Mouse (Mus musculus): ENCODE measurements at regions not wholly inside any gene's neighbourhood (a gene's known extent, or its start where the extent isn't known, plus 50 kb on each side); places are given as distances from the start of the nearest gene placed in this dataset.

DNA sequence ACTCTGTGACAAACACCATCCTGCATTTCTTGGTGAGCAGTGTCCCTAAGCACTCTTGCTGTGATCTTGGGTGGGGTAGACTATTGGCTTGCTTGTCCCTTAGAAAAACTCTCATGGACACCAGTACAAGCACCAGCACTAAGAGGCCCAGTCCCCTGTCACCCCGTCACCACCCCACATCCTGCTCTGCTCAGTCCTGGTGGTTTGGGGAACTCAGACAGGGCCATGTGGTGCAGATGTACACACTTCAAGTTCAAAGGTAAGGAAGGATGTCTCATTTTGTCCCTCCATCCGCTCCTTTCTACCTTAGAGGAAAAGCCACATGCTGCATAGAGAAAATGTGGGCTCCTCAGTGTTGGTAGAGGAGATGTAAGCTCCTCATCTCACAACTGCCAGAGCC lies 426.1 kb upstream of the Zmiz1 start:
- no peak for TF ChIP-seq CTCF (conservative IDR thresholded peaks at IDR 0.05; ENCODE audit: low read length)
- no peak for TF ChIP-seq POU5F1 (IDR thresholded peaks at IDR 0.05; ENCODE audit: borderline replicate concordance, low read length)
- TF ChIP-seq NANOG (IDR thresholded peaks at IDR 0.05; ENCODE audit: borderline replicate concordance, low read length), result no peak
